Mouse (Mus musculus): Measurements from ENCODE around the gene Gjc1. TPM values are rescaled to one million over a fixed set of nuclear protein-coding genes. Genes with fewer than 3 reads are reported as not detected.

Gjc1 gene
- 57.0 and 81.1 TPM in 2 replicates for polyA plus RNA-seq (2016; fragmentation: Nextera tagmentation; extraction: Ambion mirVana)

DNA sequence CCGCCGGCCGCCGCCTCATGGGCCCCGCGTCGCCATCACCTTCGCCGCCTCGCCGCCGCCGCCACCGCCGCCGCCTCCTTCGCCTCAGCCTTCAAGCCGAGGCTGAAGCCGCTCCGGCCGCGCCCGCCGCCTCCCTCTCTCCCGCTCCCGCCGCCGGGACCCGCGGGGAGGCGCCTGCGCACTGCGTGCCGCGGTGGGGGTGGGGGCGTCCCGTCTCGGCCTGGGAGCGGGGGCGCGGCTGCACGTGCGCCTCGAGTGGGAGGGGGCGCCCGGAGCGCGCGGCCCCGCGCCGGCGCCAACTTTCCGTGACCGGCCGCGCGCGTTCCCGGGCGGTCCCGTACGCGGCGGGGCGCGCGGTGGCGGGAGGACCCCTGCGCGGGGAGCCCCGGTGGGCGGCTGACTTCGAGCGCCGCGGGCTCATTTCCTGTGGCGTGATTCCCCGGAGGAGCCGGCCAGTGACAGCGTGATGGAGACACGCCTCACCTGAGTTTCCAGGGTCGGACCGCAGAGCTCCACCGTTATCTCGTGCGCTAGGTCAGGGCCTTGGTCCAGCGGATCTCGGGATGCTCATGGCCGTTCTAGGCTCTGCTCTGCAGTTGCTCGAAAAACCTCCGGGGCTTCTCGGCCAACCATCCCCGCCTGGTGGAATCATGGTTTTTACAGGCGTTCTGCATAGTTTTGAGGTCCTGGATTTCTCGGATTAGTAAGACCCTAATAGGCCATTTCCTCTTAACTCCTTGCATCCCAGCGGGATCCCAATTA, at the start of gene Gjc1:
Gene Gjc1, minus strand, starts transcription at position 680 of the 762 bp plus-strand sequence.
- 2% methylated on average over 84 of the region's 97 CpGs for WGBS
- H3K27me3 ChIP-seq (ENCODE audit: insufficient read depth, poor library complexity, severe bottlenecking): 0 out of 2 replicates have a peak, but pooled peaks cover 2% of the 10 kb centered on the region

DNA sequence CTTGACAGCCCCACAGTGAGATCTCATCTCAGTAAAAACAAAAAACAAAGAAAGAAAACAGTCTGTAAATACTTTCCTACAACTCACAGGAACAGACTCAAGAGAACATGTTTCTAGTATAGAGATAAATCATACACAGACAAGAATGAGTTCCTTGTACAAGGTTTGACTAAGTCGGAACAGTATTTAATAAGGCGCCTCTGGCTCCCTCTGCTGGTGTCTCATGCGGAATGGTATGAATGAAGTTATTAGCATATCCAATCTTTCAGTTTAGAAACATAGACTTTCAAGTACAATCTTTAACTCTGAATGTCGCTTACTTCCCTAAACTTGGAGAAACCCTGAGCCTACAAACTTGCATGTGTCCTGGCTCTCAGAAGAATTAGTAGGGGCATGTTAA, 44.8 kb upstream of the Gjc1 start:
- no peak overlapping the region for H3K4me3 ChIP-seq
- no peak overlapping the region for H3K27ac ChIP-seq
- H3K4me1 ChIP-seq: no peaks in the 10 kb centered on the region
- DNase-seq (ENCODE audit: low spot score): no peak
- no peaks in the 10 kb centered on the region for H3K9me3 ChIP-seq
- 55% methylated on average over 4 of the region's 4 CpGs for WGBS
- H3K27me3 ChIP-seq (ENCODE audit: insufficient read depth, poor library complexity, severe bottlenecking): no peaks in the 10 kb centered on the region
- peaks cover 92% of the 10 kb centered on the region for H3K36me3 ChIP-seq

More for the DNA sequence above, at the start of gene Gjc1:
- peak within 1 kb of the TSS; percentile 100 for H3K27ac ChIP-seq
- H3K4me1 ChIP-seq: peaks cover 21% of the 10 kb centered on the region
- H3K4me3 ChIP-seq: peak within 1 kb of the TSS; percentile 94
- no peaks in the 10 kb centered on the region for H3K9me3 ChIP-seq
- no peaks in the 10 kb centered on the region for H3K36me3 ChIP-seq
- DNase-seq (ENCODE audit: low spot score): peak; percentile 87

DNA sequence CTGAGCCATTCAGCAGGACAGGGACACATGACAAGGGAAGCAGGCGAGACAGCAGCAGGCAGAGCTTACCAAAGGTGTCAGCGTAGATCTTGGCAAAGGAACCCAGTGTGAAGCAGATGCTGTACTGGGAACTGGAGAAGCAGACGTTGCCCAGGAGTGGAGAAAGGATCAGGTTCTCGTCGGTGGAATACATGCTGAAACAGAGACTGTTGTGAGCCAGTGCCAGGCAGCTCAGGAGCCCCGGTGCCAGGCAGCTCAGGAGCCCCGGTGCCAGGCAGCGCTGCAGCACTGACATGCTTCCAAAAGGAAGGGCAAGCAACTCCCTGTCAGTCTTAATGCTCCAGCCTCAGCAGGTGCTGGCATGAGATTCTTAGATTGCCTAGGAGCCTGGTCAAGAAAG, 40.4 kb upstream of the Gjc1 start:
- Histone ChIP-seq H3K27ac (no peak overlapping the region), H3K27me3 (ENCODE audit: insufficient read depth, poor library complexity, severe bottlenecking) (no peaks in the 10 kb centered on the region), H3K36me3 (peaks cover 96% of the 10 kb centered on the region), H3K4me1 (no peaks in the 10 kb centered on the region), H3K4me3 (no peak overlapping the region), H3K9me3 (no peaks in the 10 kb centered on the region)
- WGBS: 94% methylated on average over 8 of the region's 8 CpGs
- DNase-seq (ENCODE audit: low spot score): no peak

DNA sequence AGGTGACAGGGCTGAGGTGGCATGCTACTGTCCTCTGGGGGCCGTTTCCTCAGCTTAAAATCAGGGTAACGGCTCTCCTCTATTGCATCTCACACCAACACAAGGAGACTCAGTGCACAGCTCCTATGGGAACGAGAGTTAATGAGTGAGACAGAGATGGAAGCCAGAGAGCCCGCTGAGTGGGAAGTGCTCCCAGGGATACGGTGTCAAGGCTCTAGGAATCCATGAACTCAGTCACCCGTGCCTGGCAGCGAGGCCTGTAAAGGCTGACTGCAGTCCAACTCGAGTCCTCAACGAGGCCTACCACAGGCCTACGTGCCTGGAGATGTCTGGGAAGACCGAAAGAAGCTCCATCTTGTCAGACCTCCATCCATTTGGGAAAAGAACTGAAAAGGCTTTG, 39.5 kb upstream of the Gjc1 start:
- WGBS: 95% methylated on average over 11 of the region's 11 CpGs
- no peaks in the 10 kb centered on the region for H3K9me3 ChIP-seq
- no peaks in the 10 kb centered on the region for H3K27me3 ChIP-seq (ENCODE audit: insufficient read depth, poor library complexity, severe bottlenecking)
- H3K4me3 ChIP-seq: no peak overlapping the region
- H3K36me3 ChIP-seq: peaks cover 98% of the 10 kb centered on the region
- H3K4me1 ChIP-seq: no peaks in the 10 kb centered on the region
- DNase-seq (ENCODE audit: low spot score): no peak
- H3K27ac ChIP-seq: no peak overlapping the region

DNA sequence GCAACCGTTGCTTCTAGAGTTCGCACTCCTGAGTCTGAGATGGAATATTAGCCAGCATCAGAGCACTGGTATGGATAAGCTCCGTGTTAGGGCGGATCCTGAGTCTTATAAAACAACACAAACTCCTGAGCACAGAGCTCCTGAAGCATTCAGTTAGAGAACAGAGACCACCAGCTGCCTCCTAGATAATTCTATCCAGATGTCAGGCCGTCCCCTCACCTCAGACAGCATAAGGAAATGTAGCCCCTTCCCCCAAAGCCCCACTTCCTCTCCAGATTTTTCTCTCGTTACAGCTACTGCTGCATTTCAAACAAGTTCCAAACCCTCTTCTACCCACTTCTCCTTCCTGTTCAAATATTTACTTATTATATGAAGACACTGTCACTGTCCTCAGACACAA, 36.4 kb upstream of the Gjc1 start:
- no peaks in the 10 kb centered on the region for H3K4me1 ChIP-seq
- H3K4me3 ChIP-seq: no peak overlapping the region
- H3K9me3 ChIP-seq: no peaks in the 10 kb centered on the region
- no peak for DNase-seq (ENCODE audit: low spot score)
- no peak overlapping the region for H3K27ac ChIP-seq
- H3K27me3 ChIP-seq (ENCODE audit: insufficient read depth, poor library complexity, severe bottlenecking): no peaks in the 10 kb centered on the region
- WGBS: 87% methylated on average over 6 of the region's 6 CpGs
- peaks cover 98% of the 10 kb centered on the region for H3K36me3 ChIP-seq

DNA sequence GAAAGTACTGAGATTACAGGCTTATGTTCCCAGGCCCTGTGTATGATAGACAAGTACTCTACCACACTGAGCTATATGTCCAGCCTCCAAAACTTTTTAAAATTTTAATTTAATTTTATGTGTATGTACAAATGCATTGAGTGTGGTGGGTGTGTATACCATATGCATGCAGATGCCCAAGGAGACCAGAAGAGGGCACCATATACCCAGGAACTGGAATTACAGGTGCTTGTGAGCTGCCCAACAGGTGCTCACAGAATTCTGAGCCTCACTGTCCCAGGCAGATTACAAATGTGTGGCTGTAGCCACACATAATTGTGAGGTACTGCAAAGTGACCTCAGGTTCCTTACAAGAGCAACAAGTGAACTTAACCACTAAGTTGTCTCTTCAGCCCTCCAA, 34.3 kb upstream of the Gjc1 start:
- DNase-seq (ENCODE audit: low spot score): no peak
- Histone ChIP-seq H3K36me3 (peaks cover 98% of the 10 kb centered on the region), H3K4me1 (no peaks in the 10 kb centered on the region), H3K27me3 (ENCODE audit: insufficient read depth, poor library complexity, severe bottlenecking) (no peaks in the 10 kb centered on the region), H3K9me3 (no peaks in the 10 kb centered on the region), H3K27ac (no peak overlapping the region), H3K4me3 (no peak overlapping the region)

DNA sequence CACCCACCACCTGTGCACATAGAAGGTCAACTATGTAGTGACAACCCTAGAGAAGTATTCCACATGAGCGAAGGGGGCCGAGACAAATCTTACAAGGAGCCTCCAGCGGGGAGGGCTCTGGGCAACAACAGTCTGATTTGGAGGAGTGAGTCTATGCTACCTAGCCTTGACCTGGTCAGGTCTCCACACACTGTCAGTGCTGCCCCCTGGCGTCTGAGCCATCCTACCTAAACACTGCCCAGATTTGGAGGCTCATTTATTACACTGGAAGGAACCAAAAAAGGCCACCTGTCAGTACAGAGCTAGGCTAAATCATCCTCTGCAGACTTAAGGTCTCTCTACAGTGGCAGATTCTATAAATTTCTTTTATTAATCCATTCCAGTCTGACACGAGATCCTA, 32.4 kb upstream of the Gjc1 start:
- H3K27ac ChIP-seq: no peak overlapping the region
- H3K4me1 ChIP-seq: no peaks in the 10 kb centered on the region
- H3K27me3 ChIP-seq (ENCODE audit: insufficient read depth, poor library complexity, severe bottlenecking): no peaks in the 10 kb centered on the region
- no peaks in the 10 kb centered on the region for H3K9me3 ChIP-seq
- H3K36me3 ChIP-seq: peaks cover 98% of the 10 kb centered on the region
- no peak overlapping the region for H3K4me3 ChIP-seq
- WGBS: 69% methylated on average over 5 of the region's 5 CpGs
- DNase-seq (ENCODE audit: low spot score): no peak

DNA sequence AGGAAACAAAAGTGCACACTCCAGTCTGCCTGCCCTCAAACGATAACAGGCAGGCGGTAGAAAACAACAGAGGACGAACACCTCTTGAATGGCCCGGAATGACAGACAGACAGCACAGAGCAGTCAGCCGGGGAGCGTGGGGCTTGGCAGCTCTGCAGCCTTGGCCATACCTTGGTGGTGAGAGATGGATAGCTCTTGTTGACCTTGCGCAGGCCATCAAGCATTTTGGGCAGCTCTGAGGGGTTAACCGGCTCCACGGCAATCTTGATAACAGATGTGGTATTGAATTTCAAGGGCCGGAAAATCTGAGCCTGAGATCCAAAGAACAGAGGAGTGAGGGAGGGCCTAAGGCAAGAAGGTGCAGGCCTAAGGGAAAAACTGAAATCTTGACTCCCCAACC, 26.4 kb upstream of the Gjc1 start:
- no peak overlapping the region for H3K27ac ChIP-seq
- H3K4me3 ChIP-seq: no peak overlapping the region
- H3K9me3 ChIP-seq: no peaks in the 10 kb centered on the region
- H3K27me3 ChIP-seq (ENCODE audit: insufficient read depth, poor library complexity, severe bottlenecking): no peaks in the 10 kb centered on the region
- peaks cover 100% of the 10 kb centered on the region for H3K36me3 ChIP-seq
- no peak for DNase-seq (ENCODE audit: low spot score)
- WGBS: 65% methylated on average over 10 of the region's 10 CpGs
- no peaks in the 10 kb centered on the region for H3K4me1 ChIP-seq

DNA sequence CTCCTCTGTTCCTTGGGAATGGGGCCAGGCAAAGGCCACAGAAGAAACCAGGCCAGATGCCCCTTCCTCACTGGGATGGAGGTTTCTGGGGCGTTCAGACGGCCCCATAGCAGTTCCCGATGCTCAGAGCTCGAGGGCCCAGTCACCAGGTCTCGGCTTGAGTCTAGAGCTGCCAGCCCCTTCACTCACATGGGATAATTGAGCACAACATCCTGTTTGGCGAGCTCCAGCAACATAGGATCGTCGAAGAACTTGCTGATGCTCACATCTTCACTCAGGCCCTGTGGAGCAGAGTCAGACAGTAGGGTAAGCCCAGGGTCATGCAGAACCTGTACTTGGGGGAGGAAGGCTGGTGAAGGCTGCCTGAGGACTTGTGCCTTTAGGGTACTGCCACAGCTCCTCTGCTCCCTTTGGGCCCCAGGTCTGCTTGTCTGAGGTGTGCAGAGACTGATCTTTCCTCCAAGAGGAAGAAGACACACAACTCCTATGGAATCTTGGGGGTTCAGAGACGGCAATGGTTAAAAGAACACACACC, 19.2 kb upstream of the Gjc1 start:
- Histone ChIP-seq H3K4me3 (no peak overlapping the region), H3K4me1 (no peaks in the 10 kb centered on the region), H3K36me3 (peaks cover 74% of the 10 kb centered on the region), H3K9me3 (no peaks in the 10 kb centered on the region), H3K27me3 (ENCODE audit: insufficient read depth, poor library complexity, severe bottlenecking) (no peaks in the 10 kb centered on the region), H3K27ac (no peak overlapping the region)
- DNase-seq (ENCODE audit: low spot score): no peak
- WGBS: 87% methylated on average over 9 of the region's 9 CpGs

DNA sequence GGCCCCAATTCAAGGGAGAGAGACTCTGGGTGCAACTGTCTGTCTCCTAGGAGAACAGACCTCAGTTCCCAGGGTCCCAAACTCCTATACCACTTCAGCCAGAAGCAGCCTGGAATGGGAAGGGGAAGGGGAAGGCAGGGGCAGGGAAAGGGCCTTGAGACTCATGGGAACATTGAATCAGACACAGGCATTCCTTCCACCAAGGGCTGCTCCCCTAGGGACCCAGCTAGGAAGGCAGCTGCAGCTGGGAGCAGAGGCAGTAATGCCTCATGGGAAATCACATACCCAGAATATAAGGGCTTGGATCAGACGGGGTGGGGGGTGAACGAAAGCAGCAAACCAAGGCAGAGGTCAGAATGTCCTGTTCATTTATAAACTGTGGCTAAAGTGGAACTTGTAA, 18.6 kb upstream of the Gjc1 start:
- Histone ChIP-seq H3K4me1 (no peaks in the 10 kb centered on the region), H3K27me3 (ENCODE audit: insufficient read depth, poor library complexity, severe bottlenecking) (no peaks in the 10 kb centered on the region), H3K9me3 (no peaks in the 10 kb centered on the region), H3K36me3 (peaks cover 69% of the 10 kb centered on the region), H3K4me3 (no peak overlapping the region), H3K27ac (no peak overlapping the region)
- no peak for DNase-seq (ENCODE audit: low spot score)
- 93% methylated on average over 2 of the region's 2 CpGs for WGBS

DNA sequence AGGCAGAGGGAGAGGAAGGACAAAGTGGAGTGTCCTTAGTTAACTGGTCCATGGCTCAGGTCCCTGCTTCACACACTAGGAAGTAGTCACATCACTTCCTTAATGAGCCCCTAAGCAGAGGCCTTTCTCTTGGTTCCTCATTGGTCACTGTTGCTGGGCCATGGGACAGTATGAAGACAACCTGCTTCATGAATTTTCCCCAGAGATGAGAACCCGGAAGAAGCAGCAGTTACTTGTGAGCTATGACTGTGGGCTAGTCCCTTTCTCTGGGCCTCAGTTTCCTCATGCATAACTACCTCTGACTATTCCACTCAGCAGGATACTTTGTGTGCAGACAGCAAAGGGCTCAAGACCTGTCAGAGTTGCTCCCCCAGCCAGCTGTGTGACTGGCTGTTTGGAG, 17.9 kb upstream of the Gjc1 start:
- H3K9me3 ChIP-seq: no peaks in the 10 kb centered on the region
- no peak overlapping the region for H3K4me3 ChIP-seq
- WGBS: 86% methylated on average over 1 of the region's 1 CpGs
- H3K27ac ChIP-seq: no peak overlapping the region
- no peaks in the 10 kb centered on the region for H3K27me3 ChIP-seq (ENCODE audit: insufficient read depth, poor library complexity, severe bottlenecking)
- peaks cover 61% of the 10 kb centered on the region for H3K36me3 ChIP-seq
- 0 out of 2 replicates have a peak, but pooled peaks cover 4% of the 10 kb centered on the region for H3K4me1 ChIP-seq
- no peak for DNase-seq (ENCODE audit: low spot score)

DNA sequence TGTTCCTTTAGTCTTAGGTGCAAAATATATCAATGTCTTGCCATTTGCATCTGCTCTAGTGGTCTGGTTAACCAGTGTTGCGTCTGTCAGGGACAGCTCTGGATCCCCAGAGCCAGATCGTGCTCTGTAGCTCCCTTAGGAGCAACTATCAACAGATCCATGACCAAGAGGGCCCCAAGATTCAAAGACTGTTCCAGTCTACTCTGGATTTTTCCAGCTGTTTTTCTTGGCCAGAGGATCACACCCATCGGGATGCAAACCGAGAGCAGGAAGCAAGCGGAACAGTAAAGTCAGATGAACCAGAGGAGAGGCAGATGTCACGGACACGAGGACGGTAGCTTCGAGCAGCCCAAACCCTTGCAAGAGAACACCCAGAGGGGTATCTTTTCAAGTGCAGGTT, 16.6 kb upstream of the Gjc1 start:
- H3K4me1 ChIP-seq: peaks cover 5% of the 10 kb centered on the region; the same call in 1 of the 2 replicates
- no peak for DNase-seq (ENCODE audit: low spot score)
- WGBS: 86% methylated on average over 9 of the region's 9 CpGs
- peaks cover 49% of the 10 kb centered on the region for H3K36me3 ChIP-seq
- H3K27ac ChIP-seq: no peak overlapping the region
- no peaks in the 10 kb centered on the region for H3K9me3 ChIP-seq
- no peak overlapping the region for H3K4me3 ChIP-seq
- no peaks in the 10 kb centered on the region for H3K27me3 ChIP-seq (ENCODE audit: insufficient read depth, poor library complexity, severe bottlenecking)

DNA sequence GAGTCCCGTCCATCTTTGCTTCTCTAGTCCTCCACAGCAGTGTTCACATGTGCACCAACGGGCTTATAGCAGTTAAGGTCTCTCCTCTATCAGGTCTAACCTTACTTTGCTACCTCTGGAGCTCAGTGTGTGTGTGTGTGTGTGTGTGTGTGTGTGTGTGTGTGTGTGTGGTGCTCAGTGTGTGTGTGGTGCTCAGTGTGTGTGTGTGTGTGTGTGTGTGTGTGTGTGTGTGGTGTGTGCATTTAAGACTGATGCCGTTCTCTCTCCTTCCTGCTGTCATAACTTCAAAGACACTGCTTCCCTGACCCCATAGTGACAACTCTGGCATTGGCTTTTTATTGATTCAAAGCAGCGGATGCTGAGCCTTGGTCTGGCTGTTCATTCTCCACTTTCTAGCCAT, 16.0 kb upstream of the Gjc1 start, which contains the start of gene Higd1b:
Gene Higd1b, plus strand, starts transcription at position 301 of the 400 bp plus-strand sequence.
- DNase-seq (ENCODE audit: low spot score): no peak
- Histone ChIP-seq H3K27me3 (ENCODE audit: insufficient read depth, poor library complexity, severe bottlenecking) (no peaks in the 10 kb centered on the region), H3K4me1 (peaks cover 8% of the 10 kb centered on the region; the same call in 1 of the 2 replicates), H3K4me3 (no peak within 1 kb of the TSS), H3K9me3 (no peaks in the 10 kb centered on the region), H3K36me3 (peaks cover 44% of the 10 kb centered on the region), H3K27ac (no peak within 1 kb of the TSS)
- WGBS: 79% methylated on average over 4 of the region's 4 CpGs

Data from heart, embryonic 10.5 days (tissue).